Mouse (Mus musculus): ENCODE measurements around the gene Ccl6. TPM values are rescaled to one million over a fixed set of nuclear protein-coding genes. Genes with fewer than 3 reads are reported as not detected.
"Not testable (repeated sequence)": the region's sequence is repeated elsewhere in the genome, so short reads cannot be mapped to it uniquely, and the experiment has no call there.

The Ccl6 gene
- polyA plus RNA-seq, 1 experiment from 2014 or later, result 0.80 TPM

- no peak for DNase-seq (ENCODE audit: low spot score)
- Histone ChIP-seq H3K4me2 (ENCODE audit: low read depth, low read length, severe bottlenecking) (no peak overlapping the region), H3K4me1 (replicated peaks; ENCODE audit: control insufficient read depth, insufficient read depth, low read length) (no peaks in the 10 kb centered on the region), H3K9me3 (ENCODE audit: control insufficient read depth, low read length) (no peaks in the 10 kb centered on the region), H3K27me3 (ENCODE audit: control insufficient read depth, insufficient read depth, low read length) (no peaks in the 10 kb centered on the region), H3K4me3 (ENCODE audit: low read depth, low read length) (no peak overlapping the region), H3K9ac (ENCODE audit: low read length) (no peak overlapping the region), H3K27ac (ENCODE audit: low read depth, low read length) (no peak overlapping the region), H3K36me3 (ENCODE audit: control insufficient read depth, insufficient read depth, low read length) (no peaks in the 10 kb centered on the region)
- WGBS, result 79% methylated on average over 6 of the region's 6 CpGs
- no peak for ATAC-seq (replicated peaks; ENCODE audit: low FRiP score)
These were observed 30.5 kb downstream of the Ccl6 start for GRCm38 (mm10) chr11:83562311-83562887.

- Histone ChIP-seq H3K9ac (ENCODE audit: low read length) (no peak overlapping the region), H3K36me3 (ENCODE audit: control insufficient read depth, insufficient read depth, low read length) (no peaks in the 10 kb centered on the region), H3K4me3 (ENCODE audit: low read depth, low read length) (no peak overlapping the region), H3K9me3 (ENCODE audit: control insufficient read depth, low read length) (no peaks in the 10 kb centered on the region), H3K27me3 (ENCODE audit: control insufficient read depth, insufficient read depth, low read length) (no peaks in the 10 kb centered on the region), H3K4me1 (replicated peaks; ENCODE audit: control insufficient read depth, insufficient read depth, low read length) (no peaks in the 10 kb centered on the region), H3K27ac (ENCODE audit: low read depth, low read length) (no peak overlapping the region), H3K4me2 (ENCODE audit: low read depth, low read length, severe bottlenecking) (no peak overlapping the region)
- DNase-seq (ENCODE audit: low spot score) (no peak), ATAC-seq (replicated peaks; ENCODE audit: low FRiP score) (no peak)
- 79% methylated on average over 6 of the region's 6 CpGs for WGBS
These were observed 32.5 kb downstream of the Ccl6 start for GRCm38 (mm10) chr11:83560405-83560804.

GRCm38 (mm10) chr11:83557074-83557473, 35.8 kb downstream of the Ccl6 start:
- ATAC-seq (replicated peaks; ENCODE audit: low FRiP score), result no peak
- 39% methylated on average over 10 of the region's 10 CpGs for WGBS

GRCm38 (mm10) chr11:83556085-83556781, 36.7 kb downstream of the Ccl6 start:
- WGBS, result 38% methylated on average over 8 of the region's 8 CpGs
- no peak for DNase-seq (ENCODE audit: low spot score)
- H3K4me1 ChIP-seq (replicated peaks; ENCODE audit: control insufficient read depth, insufficient read depth, low read length), result no peaks in the 10 kb centered on the region
- H3K27ac ChIP-seq (ENCODE audit: low read depth, low read length), result no peak overlapping the region
- H3K9me3 ChIP-seq (ENCODE audit: control insufficient read depth, low read length), result no peaks in the 10 kb centered on the region
- ATAC-seq (replicated peaks; ENCODE audit: low FRiP score), result no peak; the same call in 1 of the 2 replicates
- H3K4me2 ChIP-seq (ENCODE audit: low read depth, low read length, severe bottlenecking), result no peak overlapping the region
- H3K36me3 ChIP-seq (ENCODE audit: control insufficient read depth, insufficient read depth, low read length), result no peaks in the 10 kb centered on the region
- no peaks in the 10 kb centered on the region for H3K27me3 ChIP-seq (ENCODE audit: control insufficient read depth, insufficient read depth, low read length)
- H3K4me3 ChIP-seq (ENCODE audit: low read depth, low read length), result no peak overlapping the region
- no peak overlapping the region for H3K9ac ChIP-seq (ENCODE audit: low read length)

More at GRCm38 (mm10) chr11:83557074-83557473, 35.8 kb downstream of the Ccl6 start:
- Histone ChIP-seq H3K4me3 (ENCODE audit: low read depth, low read length) (no peak overlapping the region), H3K4me1 (replicated peaks; ENCODE audit: control insufficient read depth, insufficient read depth, low read length) (no peaks in the 10 kb centered on the region), H3K36me3 (ENCODE audit: control insufficient read depth, insufficient read depth, low read length) (no peaks in the 10 kb centered on the region), H3K9me3 (ENCODE audit: control insufficient read depth, low read length) (no peaks in the 10 kb centered on the region), H3K4me2 (ENCODE audit: low read depth, low read length, severe bottlenecking) (no peak overlapping the region), H3K9ac (ENCODE audit: low read length) (no peak overlapping the region), H3K27ac (ENCODE audit: low read depth, low read length) (no peak overlapping the region), H3K27me3 (ENCODE audit: control insufficient read depth, insufficient read depth, low read length) (no peaks in the 10 kb centered on the region)
- DNase-seq (ENCODE audit: low spot score), result no peak

GRCm38 (mm10) chr11:83551668-83552067, 41.2 kb downstream of the Ccl6 start:
- Histone ChIP-seq H3K4me3 (ENCODE audit: low read depth, low read length) (no peak overlapping the region), H3K9me3 (ENCODE audit: control insufficient read depth, low read length) (no peaks in the 10 kb centered on the region), H3K9ac (ENCODE audit: low read length) (no peak overlapping the region), H3K36me3 (ENCODE audit: control insufficient read depth, insufficient read depth, low read length) (no peaks in the 10 kb centered on the region), H3K4me1 (replicated peaks; ENCODE audit: control insufficient read depth, insufficient read depth, low read length) (no peaks in the 10 kb centered on the region), H3K4me2 (ENCODE audit: low read depth, low read length, severe bottlenecking) (no peak overlapping the region), H3K27me3 (ENCODE audit: control insufficient read depth, insufficient read depth, low read length) (no peaks in the 10 kb centered on the region), H3K27ac (ENCODE audit: low read depth, low read length) (no peak overlapping the region)
- DNase-seq (ENCODE audit: low spot score) (no peak), ATAC-seq (replicated peaks; ENCODE audit: low FRiP score) (no peak)
- 92% methylated on average over 5 of the region's 5 CpGs for WGBS

GRCm38 (mm10) chr11:83551037-83551436, 41.9 kb downstream of the Ccl6 start:
- H3K27ac ChIP-seq (ENCODE audit: low read depth, low read length); ATAC-seq (replicated peaks; ENCODE audit: low FRiP score): not testable (repeated sequence)

GRCm38 (mm10) chr11:83550186-83550632, 42.7 kb downstream of the Ccl6 start:
- no peak overlapping the region for H3K4me2 ChIP-seq (ENCODE audit: low read depth, low read length, severe bottlenecking)
- 90% methylated on average over 5 of the region's 5 CpGs for WGBS
- H3K9ac ChIP-seq (ENCODE audit: low read length), result no peak overlapping the region
- no peak overlapping the region for H3K27ac ChIP-seq (ENCODE audit: low read depth, low read length)
- no peaks in the 10 kb centered on the region for H3K4me1 ChIP-seq (replicated peaks; ENCODE audit: control insufficient read depth, insufficient read depth, low read length)
- ATAC-seq (replicated peaks; ENCODE audit: low FRiP score), result no peak
- H3K36me3 ChIP-seq (ENCODE audit: control insufficient read depth, insufficient read depth, low read length), result no peaks in the 10 kb centered on the region
- H3K27me3 ChIP-seq (ENCODE audit: control insufficient read depth, insufficient read depth, low read length), result no peaks in the 10 kb centered on the region
- no peaks in the 10 kb centered on the region for H3K9me3 ChIP-seq (ENCODE audit: control insufficient read depth, low read length)
- DNase-seq (ENCODE audit: low spot score), result no peak
- H3K4me3 ChIP-seq (ENCODE audit: low read depth, low read length), result no peak overlapping the region

More at GRCm38 (mm10) chr11:83551037-83551436, 41.9 kb downstream of the Ccl6 start:
- not testable (repeated sequence) for H3K4me2 ChIP-seq (ENCODE audit: low read depth, low read length, severe bottlenecking); H3K27me3 ChIP-seq (ENCODE audit: control insufficient read depth, insufficient read depth, low read length); H3K9ac ChIP-seq (ENCODE audit: low read length); H3K4me3 ChIP-seq (ENCODE audit: low read depth, low read length); H3K36me3 ChIP-seq (ENCODE audit: control insufficient read depth, insufficient read depth, low read length); DNase-seq (ENCODE audit: low spot score); H3K4me1 ChIP-seq (replicated peaks; ENCODE audit: control insufficient read depth, insufficient read depth, low read length); H3K9me3 ChIP-seq (ENCODE audit: control insufficient read depth, low read length)
- 91% methylated on average over 7 of the region's 7 CpGs for WGBS

- Histone ChIP-seq H3K36me3 (ENCODE audit: control insufficient read depth, insufficient read depth, low read length) (no peaks in the 10 kb centered on the region), H3K27ac (ENCODE audit: low read depth, low read length) (no peak overlapping the region), H3K4me1 (replicated peaks; ENCODE audit: control insufficient read depth, insufficient read depth, low read length) (no peaks in the 10 kb centered on the region), H3K4me3 (ENCODE audit: low read depth, low read length) (no peak overlapping the region), H3K4me2 (ENCODE audit: low read depth, low read length, severe bottlenecking) (no peak overlapping the region), H3K9me3 (ENCODE audit: control insufficient read depth, low read length) (no peaks in the 10 kb centered on the region), H3K9ac (ENCODE audit: low read length) (no peak overlapping the region), H3K27me3 (ENCODE audit: control insufficient read depth, insufficient read depth, low read length) (no peaks in the 10 kb centered on the region)
- WGBS, result 75% methylated on average over 3 of the region's 3 CpGs
- DNase-seq (ENCODE audit: low spot score) (no peak), ATAC-seq (replicated peaks; ENCODE audit: low FRiP score) (no peak)
These were observed 48.7 kb downstream of the Ccl6 start for GRCm38 (mm10) chr11:83544214-83544613.

- no peak for DNase-seq (ENCODE audit: low spot score)
- H3K4me3 ChIP-seq (ENCODE audit: low read depth, low read length), result no peak overlapping the region
- no peaks in the 10 kb centered on the region for H3K27me3 ChIP-seq (ENCODE audit: control insufficient read depth, insufficient read depth, low read length)
- no peak for ATAC-seq (replicated peaks; ENCODE audit: low FRiP score)
- H3K4me1 ChIP-seq (replicated peaks; ENCODE audit: control insufficient read depth, insufficient read depth, low read length), result no peaks in the 10 kb centered on the region
- WGBS, result 90% methylated on average over 3 of the region's 3 CpGs
- no peaks in the 10 kb centered on the region for H3K36me3 ChIP-seq (ENCODE audit: control insufficient read depth, insufficient read depth, low read length)
- H3K9ac ChIP-seq (ENCODE audit: low read length), result no peak overlapping the region
- H3K9me3 ChIP-seq (ENCODE audit: control insufficient read depth, low read length), result no peaks in the 10 kb centered on the region
- H3K27ac ChIP-seq (ENCODE audit: low read depth, low read length), result no peak overlapping the region
- no peak overlapping the region for H3K4me2 ChIP-seq (ENCODE audit: low read depth, low read length, severe bottlenecking)
These were observed 51.5 kb downstream of the Ccl6 start for GRCm38 (mm10) chr11:83541415-83541814.

Measured in forebrain, embryonic 11.5 days (tissue).